Mouse (Mus musculus) heart, embryonic 10.5 days (tissue): ENCODE results near the gene Wdr95. TPM values are rescaled to one million over a fixed set of nuclear protein-coding genes. Genes with fewer than 3 reads are reported as not detected.
A peak's percentile ranks its signal among the peaks of the same experiment; 100 is the strongest.

Experiments used
- DNase-seq: peaks from one replicate; pipeline ENCODE4 v3.0.0-alpha.2; 2017; ENCODE audit warnings: low spot score
- H3K27ac ChIP-seq: fragments of 300-500 bp; sonication (generic); 2 replicates; pipeline ENCODE4 v1.5.1; 2016; ENCODE audit warnings: mild to moderate bottlenecking
- H3K27me3 ChIP-seq: fragments of 300-500 bp; sonication (generic); 2 replicates; pipeline ENCODE4 v1.6.1; 2016; ENCODE audit warnings: mild to moderate bottlenecking; ENCODE audit not compliant: poor library complexity, insufficient read depth, severe bottlenecking
- H3K36me3 ChIP-seq: fragments of 300-500 bp; sonication (generic); 2 replicates; pipeline ENCODE4 v1.6.1; 2016; ENCODE audit warnings: mild to moderate bottlenecking, moderate library complexity
- H3K4me1 ChIP-seq: fragments of 300-500 bp; sonication (generic); 2 replicates; pipeline ENCODE4 v1.6.1; 2016; ENCODE audit warnings: mild to moderate bottlenecking
- H3K4me3 ChIP-seq: fragments of 300-500 bp; sonication (generic); 2 replicates; pipeline ENCODE4 v1.5.1; 2016; ENCODE audit warnings: mild to moderate bottlenecking, moderate library complexity
- H3K9me3 ChIP-seq: fragments of 300-500 bp; sonication (generic); 2 replicates; pipeline ENCODE4 v1.6.1; 2016; ENCODE audit warnings: mild to moderate bottlenecking, moderate library complexity
- WGBS: fragments of 180-500 bp; shearing (Covaris S2); methylation state at CpG from one replicate; pipeline ENCODE4 v1.1.7; 2016; 5-methylcytosine and 5-hydroxymethylcytosine counted together
- polyA plus RNA-seq: library from polyadenylated mRNA; unstranded; fragments of >200 nt; fragmentation: Nextera tagmentation; extraction: Ambion mirVana; gene quantifications from 2 replicates; pipeline ENCODE4 v1.2.1, GENCODE M21; 2016

Wdr95 gene
- polyA plus RNA-seq, 1 experiment from 2014 or later, result not detected

DNA sequence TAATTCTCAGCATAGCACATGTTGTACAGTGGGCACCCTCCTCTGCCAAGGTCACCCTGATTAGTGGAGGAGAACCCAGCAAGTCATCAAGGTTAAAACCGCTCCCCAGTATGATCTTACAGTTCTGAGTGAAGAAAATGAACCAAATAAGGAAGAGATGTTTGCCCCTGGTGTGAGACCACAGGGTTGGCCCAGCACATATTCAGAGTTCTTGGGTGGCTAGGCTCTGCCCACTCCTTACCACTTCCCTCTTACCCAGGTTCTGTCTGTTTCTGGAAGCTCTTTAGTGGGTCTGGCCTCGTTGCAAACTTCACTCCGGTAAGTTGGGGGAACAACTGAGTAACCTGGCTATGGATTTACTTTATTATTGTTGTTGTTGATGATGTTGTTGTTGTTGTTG is 65.7 kb downstream of the Wdr95 start:
- no peak overlapping the region for H3K4me3 ChIP-seq
- H3K36me3 ChIP-seq, result no peaks in the 10 kb centered on the region
- no peaks in the 10 kb centered on the region for H3K9me3 ChIP-seq
- no peak overlapping the region for H3K27ac ChIP-seq
- DNase-seq, result no peak
- 80% methylated on average over 3 of the region's 3 CpGs for WGBS
- H3K27me3 ChIP-seq, result 0 out of 2 replicates have a peak, but pooled peaks cover 2% of the 10 kb centered on the region
- H3K4me1 ChIP-seq, result 0 out of 2 replicates have a peak, but pooled peaks cover 9% of the 10 kb centered on the region

DNA sequence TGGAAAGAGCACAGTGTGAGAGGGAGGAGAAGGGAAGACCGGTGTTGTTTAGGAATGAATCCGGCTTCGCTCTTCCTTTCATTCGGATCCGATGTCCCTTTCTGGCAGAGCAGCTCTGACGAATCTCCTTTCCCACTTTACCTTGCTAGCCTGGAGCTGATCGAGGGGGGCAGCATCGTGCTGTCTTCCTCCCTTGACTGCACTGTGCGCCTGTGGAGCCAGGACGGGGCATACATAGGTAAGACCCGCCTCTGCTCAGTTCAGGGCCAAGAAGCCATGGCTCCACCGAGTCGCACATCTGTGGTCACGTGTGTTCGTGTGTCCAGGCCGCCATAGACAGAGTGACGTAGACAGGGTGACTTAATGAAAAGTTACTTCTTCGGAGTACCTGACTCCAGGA is 68.9 kb downstream of the Wdr95 start:
- H3K27me3 ChIP-seq, result 0 out of 2 replicates have a peak, but pooled peaks cover 8% of the 10 kb centered on the region
- 39% methylated on average over 18 of the region's 18 CpGs for WGBS

DNA sequence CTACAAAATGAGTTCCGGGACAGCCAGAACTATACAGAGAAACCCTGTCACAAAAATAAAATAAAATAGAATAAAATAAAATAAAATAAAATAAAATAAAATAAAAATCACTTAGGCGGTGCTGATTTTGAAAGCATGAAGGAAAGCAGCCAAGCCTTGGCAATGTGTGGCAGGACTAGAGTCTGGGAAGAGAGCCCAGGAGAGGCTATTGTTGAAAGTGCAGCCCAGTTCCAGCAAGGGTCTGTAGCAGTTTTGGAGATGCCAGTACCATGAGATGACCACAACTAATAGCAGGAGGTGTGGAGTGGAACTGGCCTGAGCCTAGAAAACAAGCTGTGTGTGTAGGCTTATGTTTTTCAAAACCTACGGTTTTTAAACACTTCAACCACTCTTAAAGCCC is 73.5 kb downstream of the Wdr95 start:
- Histone ChIP-seq H3K4me1 (no peaks in the 10 kb centered on the region), H3K36me3 (no peaks in the 10 kb centered on the region), H3K9me3 (no peaks in the 10 kb centered on the region), H3K27ac (no peak overlapping the region), H3K4me3 (no peak overlapping the region), H3K27me3 (0 out of 2 replicates have a peak, but pooled peaks cover 8% of the 10 kb centered on the region)
- 83% methylated on average over 3 of the region's 3 CpGs for WGBS
- DNase-seq, result no peak

More for the DNA sequence above, 68.9 kb downstream of the Wdr95 start:
- Histone ChIP-seq H3K36me3 (no peaks in the 10 kb centered on the region), H3K9me3 (no peaks in the 10 kb centered on the region), H3K4me3 (0 out of 2 replicates have a peak overlapping the region, but pooled peaks have one; percentile 12), H3K4me1 (no peaks in the 10 kb centered on the region), H3K27ac (no peak overlapping the region)
- DNase-seq, result no peak

DNA sequence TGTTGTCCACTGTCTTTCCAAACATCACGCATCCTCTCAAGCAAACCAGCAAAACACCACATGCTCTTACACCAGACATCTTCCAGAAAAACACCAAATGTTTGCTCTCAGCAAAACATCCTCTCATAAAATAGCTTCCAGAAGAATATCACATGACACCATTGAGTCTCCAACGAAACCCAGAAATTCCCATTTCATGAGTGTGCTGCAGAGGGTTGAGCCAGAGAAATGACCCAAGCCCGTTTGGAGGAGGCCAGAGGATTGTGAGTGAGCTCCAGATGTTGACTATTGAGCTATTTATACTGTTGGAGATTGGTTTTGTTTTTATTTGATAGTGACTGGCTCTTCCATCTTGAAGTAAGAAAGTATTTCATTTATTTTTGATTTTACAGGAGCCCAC is 74.8 kb downstream of the Wdr95 start:
- Histone ChIP-seq H3K4me1 (no peaks in the 10 kb centered on the region), H3K9me3 (no peaks in the 10 kb centered on the region), H3K27me3 (0 out of 2 replicates have a peak, but pooled peaks cover 8% of the 10 kb centered on the region), H3K36me3 (no peaks in the 10 kb centered on the region), H3K4me3 (no peak overlapping the region), H3K27ac (no peak overlapping the region)
- 74% methylated on average over 3 of the region's 3 CpGs for WGBS
- no peak for DNase-seq

DNA sequence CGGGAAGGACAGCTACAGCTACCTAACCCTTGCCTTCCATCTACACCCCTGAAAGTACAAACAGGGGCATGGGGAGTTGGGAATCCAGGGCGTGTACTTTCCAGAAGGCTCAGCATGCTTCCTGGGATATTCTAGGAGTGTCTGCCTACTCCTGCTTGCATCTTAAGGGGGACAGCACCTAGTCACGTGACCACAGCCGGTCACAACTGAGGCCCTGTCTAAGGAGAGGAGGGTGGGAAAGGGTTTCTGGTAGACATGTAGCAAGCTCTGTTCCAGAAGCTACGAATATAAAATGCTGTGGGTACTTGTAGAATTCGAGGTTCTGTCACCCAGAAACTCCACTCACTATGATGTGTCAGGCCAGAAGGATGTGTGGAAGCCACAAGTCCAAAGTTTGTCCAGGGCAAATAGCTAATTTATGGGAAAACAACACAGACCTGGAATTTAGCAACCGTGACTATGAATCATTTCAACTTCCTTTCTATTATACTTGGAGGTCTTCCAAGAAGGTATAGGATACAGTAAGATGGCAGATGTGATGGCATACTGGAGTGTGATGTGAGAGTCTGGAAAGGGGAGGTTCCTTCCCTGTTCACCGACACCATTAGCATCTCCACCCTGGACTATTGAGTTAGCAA is 78.7 kb downstream of the Wdr95 start:
- Histone ChIP-seq H3K27ac (no peak overlapping the region), H3K4me3 (no peak overlapping the region), H3K36me3 (no peaks in the 10 kb centered on the region), H3K4me1 (no peaks in the 10 kb centered on the region; the same call in 1 of the 2 replicates), H3K27me3 (no peaks in the 10 kb centered on the region), H3K9me3 (no peaks in the 10 kb centered on the region)
- 83% methylated on average over 8 of the region's 8 CpGs for WGBS
- DNase-seq, result no peak

DNA sequence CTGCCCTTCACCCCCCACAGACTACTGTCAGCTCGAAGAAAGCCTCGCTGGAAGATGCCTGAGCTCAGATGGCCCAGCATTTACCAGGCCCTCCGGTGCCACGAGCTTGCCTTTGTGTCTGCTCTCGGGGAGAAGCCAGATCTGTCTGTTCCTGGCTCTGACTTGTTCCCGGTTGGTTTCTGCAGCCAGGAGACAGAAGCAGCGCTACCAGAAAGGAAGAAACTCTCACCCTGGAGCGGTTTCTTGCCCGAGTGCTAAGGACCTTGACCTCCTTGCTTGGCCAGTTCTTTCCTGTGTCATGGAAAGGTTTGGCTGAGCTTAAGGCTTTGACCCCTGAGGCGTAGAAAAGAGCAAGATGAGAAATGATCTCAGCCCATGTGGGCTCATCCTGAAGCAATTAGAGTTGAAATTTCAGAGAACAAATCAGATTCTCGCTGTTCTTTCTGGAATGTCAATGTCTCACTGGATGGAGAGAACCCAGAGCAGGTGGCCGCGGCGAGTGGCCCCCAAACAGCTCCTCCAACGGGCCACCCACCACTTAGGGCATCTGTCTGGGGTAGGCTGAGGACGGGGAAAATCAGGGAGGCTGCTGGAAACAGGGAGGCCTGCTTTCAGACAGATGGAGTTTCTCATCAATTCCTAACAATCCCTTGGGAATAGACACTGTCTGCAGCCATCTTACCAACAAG is 83.1 kb downstream of the Wdr95 start:
- Histone ChIP-seq H3K4me1 (no peaks in the 10 kb centered on the region; the same call in 1 of the 2 replicates), H3K27me3 (no peaks in the 10 kb centered on the region), H3K9me3 (no peaks in the 10 kb centered on the region), H3K36me3 (peaks cover 24% of the 10 kb centered on the region), H3K27ac (no peak overlapping the region), H3K4me3 (no peak overlapping the region)
- WGBS, result 71% methylated on average over 16 of the region's 16 CpGs
- no peak for DNase-seq

DNA sequence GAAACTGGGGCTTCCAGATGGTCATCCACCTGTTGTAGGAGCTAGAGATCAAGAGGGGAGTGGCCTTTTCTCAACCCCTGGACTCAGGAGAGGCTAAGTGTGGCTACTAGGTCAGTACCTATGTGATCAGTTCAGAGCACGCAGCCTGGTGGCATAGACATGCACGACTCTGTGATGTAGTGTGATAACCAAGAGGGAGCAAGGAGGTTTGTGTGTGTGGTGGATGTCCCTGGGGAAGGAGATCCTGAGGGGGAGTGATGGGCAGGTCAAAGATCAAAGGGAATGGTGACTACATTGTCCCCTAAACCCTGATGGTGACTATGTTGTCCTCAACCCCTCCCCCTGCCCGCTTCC is 83.7 kb downstream of the Wdr95 start:
- Histone ChIP-seq H3K9me3 (no peaks in the 10 kb centered on the region), H3K36me3 (peaks cover 29% of the 10 kb centered on the region), H3K27me3 (no peaks in the 10 kb centered on the region), H3K4me1 (no peaks in the 10 kb centered on the region; the same call in 1 of the 2 replicates), H3K4me3 (no peak overlapping the region), H3K27ac (no peak overlapping the region)
- no peak for DNase-seq
- 80% methylated on average over 3 of the region's 3 CpGs for WGBS

DNA sequence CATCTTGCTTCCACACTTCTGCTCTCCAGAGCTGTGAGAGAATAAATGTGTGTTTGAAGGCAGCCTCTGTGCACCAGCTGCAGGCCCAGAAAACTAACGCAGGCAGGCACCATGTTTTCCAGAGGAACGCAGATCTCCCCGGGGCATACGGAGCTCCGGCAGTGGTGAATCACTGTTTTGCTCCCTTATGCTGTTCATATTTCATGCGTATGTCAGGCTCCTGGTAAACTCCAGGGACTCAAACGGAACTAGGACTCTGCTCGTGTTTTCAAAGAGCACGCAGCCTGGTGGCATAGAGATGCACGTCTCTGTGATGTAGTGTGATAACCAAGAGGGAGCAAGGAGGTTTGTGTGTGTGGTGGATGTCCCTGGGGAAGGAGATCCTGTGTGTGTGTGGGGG is 84.3 kb downstream of the Wdr95 start:
- no peak for DNase-seq
- peaks cover 35% of the 10 kb centered on the region for H3K36me3 ChIP-seq
- no peak overlapping the region for H3K4me3 ChIP-seq
- no peaks in the 10 kb centered on the region for H3K9me3 ChIP-seq
- H3K4me1 ChIP-seq, result no peaks in the 10 kb centered on the region; the same call in 1 of the 2 replicates
- no peaks in the 10 kb centered on the region for H3K27me3 ChIP-seq
- WGBS, result 82% methylated on average over 10 of the region's 10 CpGs
- H3K27ac ChIP-seq, result no peak overlapping the region

DNA sequence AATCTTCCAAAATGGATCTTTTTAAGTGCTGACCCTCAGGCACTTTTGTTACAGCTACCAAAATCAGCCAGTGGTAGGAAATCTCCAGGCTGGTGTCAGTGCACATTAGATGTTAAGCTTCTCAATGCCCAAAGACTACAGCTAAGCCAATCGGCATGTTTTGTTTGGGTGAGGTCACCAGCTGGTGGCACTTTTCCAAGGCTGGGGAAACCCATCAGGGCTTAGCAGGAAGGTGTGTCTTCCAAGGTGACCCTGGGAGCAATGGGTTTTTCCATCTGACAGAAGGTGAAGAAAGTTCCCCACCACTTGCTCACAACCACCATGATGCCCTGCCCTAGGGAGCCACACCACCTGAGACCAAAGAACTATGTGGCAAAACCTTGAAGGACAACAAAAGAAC is 87.7 kb downstream of the Wdr95 start:
- no peak for DNase-seq
- Histone ChIP-seq H3K4me1 (no peaks in the 10 kb centered on the region; the same call in 1 of the 2 replicates), H3K4me3 (no peak overlapping the region), H3K27ac (no peak overlapping the region), H3K9me3 (no peaks in the 10 kb centered on the region), H3K36me3 (peaks cover 69% of the 10 kb centered on the region), H3K27me3 (no peaks in the 10 kb centered on the region)
- 67% methylated on average over 1 of the region's 1 CpGs for WGBS

DNA sequence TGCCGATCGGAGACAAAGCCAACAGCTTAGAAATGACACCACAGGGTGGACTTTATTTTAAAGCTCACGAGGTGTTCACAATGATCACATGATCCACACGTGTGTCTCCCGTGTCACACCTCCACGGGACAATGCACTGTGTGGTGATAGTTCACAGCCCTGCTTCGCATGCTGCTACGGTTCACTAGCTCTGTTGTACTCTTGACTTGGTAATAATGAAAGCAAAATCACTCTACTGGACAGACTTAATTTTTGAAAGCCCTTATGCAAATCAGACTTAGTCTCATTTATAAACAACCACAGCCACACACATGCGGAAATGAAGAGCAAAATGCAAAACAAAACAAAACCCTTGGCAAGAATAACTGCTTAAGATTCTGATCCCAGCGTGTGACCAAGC is 88.3 kb downstream of the Wdr95 start:
- Histone ChIP-seq H3K4me3 (no peak overlapping the region), H3K27ac (no peak overlapping the region), H3K4me1 (no peaks in the 10 kb centered on the region), H3K27me3 (no peaks in the 10 kb centered on the region), H3K9me3 (no peaks in the 10 kb centered on the region), H3K36me3 (peaks cover 76% of the 10 kb centered on the region)
- no peak for DNase-seq
- 91% methylated on average over 10 of the region's 10 CpGs for WGBS

DNA sequence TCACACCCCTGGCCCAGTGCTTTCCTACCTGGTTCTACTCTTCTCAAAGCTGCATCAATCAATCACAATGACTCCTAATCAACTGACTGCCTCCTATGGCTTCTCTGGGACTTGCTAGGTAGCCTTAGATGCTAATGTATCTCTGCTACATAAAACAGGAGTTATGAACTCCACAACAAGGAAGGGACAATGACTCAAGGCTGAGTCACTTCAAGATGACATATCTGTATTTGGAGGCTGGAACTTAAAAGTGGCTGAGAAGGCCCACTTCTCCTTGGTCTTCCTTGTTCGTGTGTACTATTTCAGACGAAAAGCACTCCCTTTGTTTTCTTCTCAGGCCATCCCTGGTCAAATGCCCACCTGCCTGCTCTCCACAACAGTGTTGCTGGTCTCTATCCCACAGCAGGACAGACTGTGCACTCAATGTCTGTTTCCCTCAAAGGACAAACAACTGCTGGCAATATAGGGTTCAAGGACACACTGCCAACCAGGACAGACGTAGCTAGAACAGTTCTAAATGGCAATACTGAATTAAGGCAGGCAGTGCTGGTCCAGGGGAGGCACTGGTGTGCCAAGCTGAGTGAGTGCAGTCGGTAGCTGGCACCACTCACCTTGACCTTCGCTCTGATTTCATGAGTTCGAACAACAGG is 89.4 kb downstream of the Wdr95 start:
- no peaks in the 10 kb centered on the region for H3K4me1 ChIP-seq
- H3K36me3 ChIP-seq, result peaks cover 87% of the 10 kb centered on the region
- WGBS, result 89% methylated on average over 6 of the region's 6 CpGs
- DNase-seq, result no peak
- no peaks in the 10 kb centered on the region for H3K9me3 ChIP-seq
- H3K27me3 ChIP-seq, result no peaks in the 10 kb centered on the region
- no peak overlapping the region for H3K27ac ChIP-seq
- no peak overlapping the region for H3K4me3 ChIP-seq

DNA sequence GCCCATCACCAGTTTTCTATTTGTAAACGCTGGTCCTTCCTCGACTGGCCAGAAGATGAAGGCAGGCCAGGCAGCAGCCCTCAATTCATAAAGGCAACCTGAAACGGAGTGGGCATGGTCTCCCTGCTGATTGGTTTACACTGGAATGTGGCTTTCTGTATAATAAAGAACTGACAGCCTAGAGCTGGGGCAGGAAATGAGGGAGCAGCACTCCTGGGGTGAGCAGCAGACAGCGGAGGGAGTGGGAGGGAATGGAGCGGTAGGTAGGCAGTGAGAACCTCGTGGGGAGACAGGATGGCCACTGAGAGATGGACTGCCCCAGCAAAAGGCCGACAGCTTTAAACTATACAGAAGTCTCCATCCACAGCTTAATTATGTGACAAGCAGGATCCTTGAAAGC is 93.7 kb downstream of the Wdr95 start:
- Histone ChIP-seq H3K27ac (no peak overlapping the region), H3K36me3 (peaks cover 97% of the 10 kb centered on the region), H3K4me1 (peaks cover 3% of the 10 kb centered on the region; the same call in 1 of the 2 replicates), H3K27me3 (no peaks in the 10 kb centered on the region), H3K9me3 (no peaks in the 10 kb centered on the region), H3K4me3 (no peak overlapping the region)
- DNase-seq, result no peak
- 77% methylated on average over 7 of the region's 7 CpGs for WGBS

DNA sequence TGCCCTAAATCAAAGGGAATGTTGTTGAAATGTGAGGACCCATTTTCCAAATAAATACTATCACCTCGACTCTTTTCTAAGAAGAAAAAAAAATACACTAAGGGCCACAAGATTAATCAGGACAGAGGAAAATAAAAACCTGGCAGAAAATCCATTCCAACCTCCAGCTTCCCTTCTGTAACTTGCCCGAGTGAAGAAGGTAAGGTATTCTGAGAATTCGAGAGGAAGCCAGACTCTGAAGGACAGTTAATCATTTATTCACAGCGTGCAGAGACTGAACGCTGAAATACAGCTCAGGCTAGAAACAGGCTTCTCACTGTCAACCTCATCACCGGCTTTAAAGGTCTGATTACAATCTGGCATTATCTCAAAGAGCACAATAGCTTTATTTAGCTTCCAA is 94.2 kb downstream of the Wdr95 start:
- H3K27me3 ChIP-seq, result no peaks in the 10 kb centered on the region
- 75% methylated on average over 6 of the region's 6 CpGs for WGBS
- peaks cover 3% of the 10 kb centered on the region; the same call in 1 of the 2 replicates for H3K4me1 ChIP-seq
- H3K9me3 ChIP-seq, result no peaks in the 10 kb centered on the region
- DNase-seq, result no peak
- no peak overlapping the region for H3K4me3 ChIP-seq
- peaks cover 97% of the 10 kb centered on the region for H3K36me3 ChIP-seq
- no peak overlapping the region for H3K27ac ChIP-seq
